In the genomic region with DNA sequence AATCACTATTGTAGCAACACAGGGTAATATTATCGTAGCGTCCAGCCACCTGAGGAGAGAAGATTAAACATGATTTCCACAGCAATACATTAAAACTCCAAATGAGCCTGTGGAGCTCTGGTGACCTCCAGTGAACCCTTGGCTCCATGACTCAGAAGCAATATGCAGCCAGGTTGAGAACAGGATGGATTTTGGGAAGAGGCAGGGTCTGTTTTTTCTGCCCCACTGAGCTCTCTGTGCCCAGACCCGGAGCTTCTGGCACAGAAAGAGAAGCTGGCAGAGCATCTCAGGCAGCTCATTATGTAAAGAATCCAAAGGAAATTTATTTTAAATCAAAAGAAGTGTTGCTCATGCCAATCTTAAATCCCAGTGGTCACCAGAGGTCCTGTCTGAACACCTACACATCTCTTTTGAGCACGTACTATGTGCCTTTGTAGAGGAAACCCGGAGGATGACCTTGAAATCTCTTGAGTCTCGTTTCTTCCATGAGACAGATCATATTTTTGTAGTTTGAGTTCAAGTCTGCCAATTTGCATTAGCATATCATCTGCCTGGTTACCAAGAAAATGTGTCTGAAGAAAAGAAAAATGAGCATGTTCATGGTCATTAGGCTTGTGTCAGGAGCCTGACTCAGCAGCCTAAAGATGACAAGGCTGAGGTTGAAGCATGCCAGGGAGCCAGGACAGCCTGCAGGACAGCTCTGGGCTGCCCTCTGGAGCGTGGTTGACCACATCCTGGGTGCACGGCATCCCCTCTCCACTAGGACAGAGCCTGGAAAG, we compare ENCODE assay signal across 8 mouse cellular contexts.
DNase-seq lines count a peak whose midpoint lies in the region; ATAC-seq and TF ChIP-seq lines count a peak whose summit lies in the region.

No protein-coding gene starts in this region.

- TF ChIP-seq EP300 in liver, embryonic 14.5 days (IDR thresholded peaks at IDR 0.05; ENCODE audit: low read depth) = no peak

- no peak overlapping the region for H3K4me3 ChIP-seq in liver, embryonic 14.5 days (ENCODE audit: insufficient read depth in 1 of 2, low read depth in 2 of 2, low read length in 2 of 2)
- H3K4me3 ChIP-seq in cortical plate, adult 2 months (ENCODE audit: insufficient read depth, low read length) = no peak overlapping the region

- H3K27me3 ChIP-seq in liver, embryonic 14.5 days (ENCODE audit: control insufficient read depth, insufficient read depth, low read length) = no peaks in the 10 kb centered on the region

- 53% methylated on average over 8 of the region's 8 CpGs for WGBS in liver, embryonic 14.5 days (ENCODE audit: insufficient replicate concordance)

- H3K9me3 ChIP-seq in liver, embryonic 14.5 days (ENCODE audit: control insufficient read depth, low read length) = no peaks in the 10 kb centered on the region

- no peak for DNase-seq in liver, embryonic 14.5 days (ENCODE audit: low read depth in 3 of 3, low spot score in 3 of 3)
- DNase-seq in liver (no peak), MN1 (ENCODE audit: low spot score) (no peak)
- peak; percentile 70 for DNase-seq in adrenal gland, postnatal 14 days
- DNase-seq in right cerebral cortex, adult 2 months (ENCODE audit: low spot score in 2 of 2) = peak; percentile 9 to 29
- DNase-seq in retina, postnatal 1 day = no peak
- no peak for DNase-seq in lung, postnatal 14 days

- H3K36me3 ChIP-seq in liver, embryonic 14.5 days (replicated peaks; ENCODE audit: control insufficient read depth, insufficient read depth, low read depth) = no peaks in the 10 kb centered on the region

- peak; percentile 13; the same call in 1 of the 2 replicates for TF ChIP-seq CTCF in liver, embryonic 14.5 days (IDR thresholded peaks at IDR 0.05; ENCODE audit: low read depth)
- TF ChIP-seq CTCF in cortical plate, adult 2 months (IDR thresholded peaks at IDR 0.05; ENCODE audit: extremely low read depth, insufficient read depth, low read length) = no peak

- TF ChIP-seq POLR2A in cortical plate, adult 2 months (IDR thresholded peaks at IDR 0.05; ENCODE audit: extremely low read depth, insufficient read depth, low read length) = no peak

- H3K9ac ChIP-seq in liver, embryonic 14.5 days (replicated peaks) = no peak overlapping the region

- H3K4me2 ChIP-seq in liver, embryonic 14.5 days (ENCODE audit: low read depth) = no peak overlapping the region

- no peak for ATAC-seq in liver, embryonic 14.5 days (ENCODE audit: insufficient read depth)

- no peak overlapping the region for H3K27ac ChIP-seq in liver, embryonic 14.5 days
- peak overlapping the region; percentile 89 for H3K27ac ChIP-seq in cortical plate, adult 2 months (ENCODE audit: insufficient read depth, low read length)

- H3K4me1 ChIP-seq in liver, embryonic 14.5 days (replicated peaks; ENCODE audit: control insufficient read depth in 2 of 2, insufficient read depth in 2 of 2, low read length in 1 of 2) = no peaks in the 10 kb centered on the region
- H3K4me1 ChIP-seq in cortical plate, adult 2 months (ENCODE audit: control insufficient read depth, insufficient read depth, low read length) = peaks cover 7% of the 10 kb centered on the region; the same call in 1 of the 2 replicates

Comparison
In these comparisons a context has a peak if more than half of its experiments do, and no peak if none do; other contexts are left out.
1. DNase-seq: peak in adrenal gland, postnatal 14 days (single experiment) and right cerebral cortex, adult 2 months (2 of 2); none in liver, embryonic 14.5 days (0 of 3), liver (single experiment), MN1 (single experiment), retina, postnatal 1 day (single experiment) and lung, postnatal 14 days (single experiment).